Mouse (Mus musculus): ENCODE measurements around the gene Nlrp9a. TPM values are rescaled to one million over a fixed set of nuclear protein-coding genes. Genes with fewer than 3 reads are reported as not detected.
"Not testable (repeated sequence)": the region's sequence is repeated elsewhere in the genome, so short reads cannot be mapped to it uniquely, and the experiment has no call there.

Gene Nlrp9a
- not detected in 2 replicates for polyA plus RNA-seq (2012; rRNA removed)

GRCm38 (mm10) chr7:26534723-26535122 is at the start of gene Nlrp9a:
TSS of gene Nlrp9a (plus strand) at chr7:26535023.
- not testable (repeated sequence) for DNase-seq (ENCODE audit: low read depth)

GRCm38 (mm10) chr7:26489514-26489913 is 45.3 kb upstream of the Nlrp9a start:
- DNase-seq (ENCODE audit: low read depth): not testable (repeated sequence)

GRCm38 (mm10) chr7:26589077-26589476 is 54.3 kb downstream of the Nlrp9a start:
- no peak for DNase-seq (ENCODE audit: low read depth)
- no peak for TF ChIP-seq POLR2A (IDR thresholded peaks at IDR 0.05; ENCODE audit: borderline replicate concordance, extremely low read depth, insufficient read depth, insufficient read length, poor library complexity, severe bottlenecking)
- no peak for TF ChIP-seq CTCF (IDR thresholded peaks at IDR 0.05; ENCODE audit: borderline replicate concordance, extremely low read depth, insufficient read depth, insufficient read length)

- TF ChIP-seq CTCF (IDR thresholded peaks at IDR 0.05; ENCODE audit: borderline replicate concordance, extremely low read depth, insufficient read depth, insufficient read length) (no peak), POLR2A (IDR thresholded peaks at IDR 0.05; ENCODE audit: borderline replicate concordance, extremely low read depth, insufficient read depth, insufficient read length, poor library complexity, severe bottlenecking) (no peak)
- no peak for DNase-seq (ENCODE audit: low read depth)
These were observed 55.0 kb downstream of the Nlrp9a start for GRCm38 (mm10) chr7:26589774-26590173.

- DNase-seq (ENCODE audit: low read depth): not testable (repeated sequence)
These were observed 83.5 kb downstream of the Nlrp9a start, which contains the start of gene Vmn1r185 for GRCm38 (mm10) chr7:26618364-26618763. TSS of gene Vmn1r185 (minus strand) at chr7:26618464.

Other genes starting within 250 kb of the Nlrp9a start
- not detected in 2 replicates for gene Cyp2a4, start 227.9 kb upstream of the Nlrp9a start, polyA plus RNA-seq (2012; rRNA removed)
- not detected in 2 replicates for gene Nlrp9c, start 131.3 kb upstream of the Nlrp9a start, polyA plus RNA-seq (2012; rRNA removed)
- not detected in 2 replicates for gene Nlrp4a, start 99.9 kb upstream of the Nlrp9a start, polyA plus RNA-seq (2012; rRNA removed)
- not detected in 2 replicates for gene Vmn1r185, start 83.4 kb downstream of the Nlrp9a start, polyA plus RNA-seq (2012; rRNA removed)
- gene Cyp2b23, start 151.4 kb downstream of the Nlrp9a start, polyA plus RNA-seq (2012; rRNA removed): not detected in 2 replicates
- 0.04 and 0.05 TPM in 2 replicates for gene Cyp2b19, start 222.1 kb downstream of the Nlrp9a start, polyA plus RNA-seq (2012; rRNA removed)

Data from brain, embryonic 14.5 days (tissue).